Mouse (Mus musculus) ES-E14 (cell line): Measurements from ENCODE around the gene Taf5. TPM values are rescaled to one million over a fixed set of nuclear protein-coding genes. Genes with fewer than 3 reads are reported as not detected.

Source experiments
- DNase-seq: peaks from one replicate; pipeline ENCODE4 v3.0.0-alpha.2; 2013; ENCODE audit warnings: low read depth, low spot score
- H3K27ac ChIP-seq: 2 replicates; pipeline ENCODE4 v1.5.1; 2012; ENCODE audit warnings: low read depth, mild to moderate bottlenecking, low read length, moderate library complexity, mixed read lengths; ENCODE audit not compliant: poor library complexity, insufficient read depth, severe bottlenecking
- H3K36me3 ChIP-seq: 2 replicates; pipeline ENCODE4 v1.6.1; 2012; ENCODE audit warnings: mild to moderate bottlenecking, low read length, moderate library complexity, mixed read lengths; ENCODE audit not compliant: control insufficient read depth, poor library complexity, insufficient read depth, severe bottlenecking
- H3K4me1 ChIP-seq, 2 experiments: fragments of 150-350 bp in 1 of 2; sonication (generic) in 1 of 2; 2 replicates each; pipeline ENCODE4 v1.6.1; 2012; ENCODE audit warnings: low read length in 2 of 2, mild to moderate bottlenecking in 1 of 2, mixed read lengths in 1 of 2; ENCODE audit not compliant: control insufficient read depth in 2 of 2, insufficient read depth in 2 of 2, poor library complexity in 1 of 2
- H3K4me3 ChIP-seq, 2 experiments: fragments of 150-350 bp in 1 of 2; sonication (generic) in 1 of 2; 2 replicates each; pipeline ENCODE4 v1.5.1; 2012; ENCODE audit warnings: low read length in 2 of 2, low read depth in 1 of 2, mild to moderate bottlenecking in 1 of 2, mixed read lengths in 1 of 2; ENCODE audit not compliant: insufficient read depth in 1 of 2, poor library complexity in 1 of 2, severe bottlenecking in 1 of 2
- H3K9ac ChIP-seq: 2 replicates; pipeline ENCODE4 v1.6.1; 2012; ENCODE audit warnings: low read depth, mild to moderate bottlenecking, low read length, mixed read lengths; ENCODE audit not compliant: poor library complexity, insufficient read depth, severe bottlenecking
- H3K9me3 ChIP-seq: fragments of 150-350 bp; sonication (generic); 2 replicates; pipeline ENCODE4 v1.6.1; 2012; ENCODE audit warnings: low read depth, mild to moderate bottlenecking, low read length; ENCODE audit not compliant: control insufficient read depth, insufficient read depth
- CHD2 ChIP-seq: IDR thresholded peaks from 2 replicates; pipeline ENCODE4 v1.6.1; 2014; ENCODE audit warnings: mild to moderate bottlenecking, low read depth, low read length, inconsistent platforms
- HCFC1 ChIP-seq: IDR thresholded peaks from 2 replicates; pipeline ENCODE4 v1.6.1; 2012; ENCODE audit warnings: low read length, inconsistent platforms, borderline replicate concordance; ENCODE audit not compliant: insufficient read depth
- MAFK ChIP-seq: IDR thresholded peaks from 2 replicates; pipeline ENCODE4 v1.6.1; 2014; ENCODE audit warnings: mild to moderate bottlenecking, low read depth, low read length, inconsistent platforms; ENCODE audit not compliant: insufficient read depth
- ZC3H11A ChIP-seq: IDR thresholded peaks from 2 replicates; pipeline ENCODE4 v1.6.1; 2012; ENCODE audit warnings: low read depth, mild to moderate bottlenecking, inconsistent platforms, low read length, borderline replicate concordance
- ZNF384 ChIP-seq: IDR thresholded peaks from 2 replicates; pipeline ENCODE4 v1.6.1; 2012; ENCODE audit warnings: low read depth, low read length, inconsistent platforms
- in situ Hi-C, 2 experiments: fragments of 600-800 bp; cut with MboI; formaldehyde crosslinking; loops; one replicate each; pipeline ENCODE4 v1.15.1; 2025; ENCODE audit warnings: low sequenced_read_pairs in 2 of 2, inconsistent platforms in 1 of 2; ENCODE audit not compliant: unreplicated experiment in 2 of 2
- total RNA-seq: library from RNA; depleted of rRNA; stranded (reverse); fragments of 300-350 nt; gene quantifications from 2 replicates; pipeline ENCODE4 v1.2.3, GENCODE M21; 2012; rRNA removed

The Taf5 gene
- total RNA-seq, 1 experiment = 17.1 TPM

DNA sequence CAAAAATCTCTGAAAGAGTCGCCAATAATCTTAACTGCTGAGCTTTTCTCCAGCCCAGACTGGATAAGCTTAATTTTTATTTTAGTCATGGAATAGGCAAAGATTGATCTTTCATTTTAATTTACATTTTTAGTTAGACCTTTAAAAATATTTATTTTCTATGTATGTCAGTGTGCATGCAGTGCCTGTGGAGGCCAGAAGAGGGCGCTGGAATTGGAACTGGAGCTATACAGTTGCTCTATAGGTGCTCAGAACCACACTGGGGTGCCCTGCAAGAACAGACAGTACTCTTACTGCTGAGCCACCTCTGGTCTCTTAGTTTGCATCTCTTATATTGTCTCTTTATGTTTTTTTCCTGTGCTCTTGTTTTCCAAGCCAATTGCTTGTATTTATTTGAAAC lies 55.3 kb downstream of the Taf5 start:
- no peak for DNase-seq
- H3K9ac ChIP-seq = no peak overlapping the region
- no peaks in the 10 kb centered on the region for H3K9me3 ChIP-seq
- H3K36me3 ChIP-seq = peaks cover 73% of the 10 kb centered on the region
- in situ Hi-C loops = no loop called here
- no peaks in the 10 kb centered on the region for H3K4me1 ChIP-seq
- no peak overlapping the region for H3K4me3 ChIP-seq
- TF ChIP-seq ZNF384 (no peak), ZC3H11A (no peak), CHD2 (no peak), HCFC1 (no peak), MAFK (no peak)
- no peak overlapping the region for H3K27ac ChIP-seq

DNA sequence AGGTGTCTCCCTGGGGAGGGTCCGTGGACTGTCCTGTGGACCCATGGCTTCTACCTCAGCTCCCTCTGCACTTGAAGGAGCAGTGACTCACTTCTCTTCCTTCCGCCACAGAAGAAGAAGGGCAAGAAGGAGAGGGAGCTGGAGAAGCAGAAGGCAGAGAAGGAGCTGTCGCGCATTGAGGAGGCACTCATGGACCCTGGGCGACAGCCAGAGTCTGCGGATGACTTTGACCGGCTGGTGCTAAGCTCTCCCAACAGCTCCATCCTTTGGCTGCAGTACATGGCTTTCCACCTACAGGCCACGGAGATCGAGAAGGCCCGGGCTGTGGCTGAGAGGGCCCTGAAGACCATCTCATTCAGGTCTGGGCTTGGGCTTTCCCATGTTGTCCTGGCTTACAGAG lies 60.6 kb downstream of the Taf5 start:
- no peak for DNase-seq
- in situ Hi-C loops = loop anchor here in 1 of 2 experiments (5.0 kb wide), 1 partner anchor 39 kb away; no protein-coding TSS in a partner anchor
- Histone ChIP-seq H3K4me3 (no peak overlapping the region), H3K27ac (no peak overlapping the region), H3K36me3 (peaks cover 78% of the 10 kb centered on the region), H3K4me1 (peaks cover 0 to 7% of the 10 kb centered on the region in 2 experiments; a peak in 1 of 4 replicates), H3K9me3 (no peaks in the 10 kb centered on the region), H3K9ac (no peak overlapping the region)
- TF ChIP-seq CHD2 (no peak), ZC3H11A (no peak), ZNF384 (no peak), HCFC1 (no peak), MAFK (no peak)

DNA sequence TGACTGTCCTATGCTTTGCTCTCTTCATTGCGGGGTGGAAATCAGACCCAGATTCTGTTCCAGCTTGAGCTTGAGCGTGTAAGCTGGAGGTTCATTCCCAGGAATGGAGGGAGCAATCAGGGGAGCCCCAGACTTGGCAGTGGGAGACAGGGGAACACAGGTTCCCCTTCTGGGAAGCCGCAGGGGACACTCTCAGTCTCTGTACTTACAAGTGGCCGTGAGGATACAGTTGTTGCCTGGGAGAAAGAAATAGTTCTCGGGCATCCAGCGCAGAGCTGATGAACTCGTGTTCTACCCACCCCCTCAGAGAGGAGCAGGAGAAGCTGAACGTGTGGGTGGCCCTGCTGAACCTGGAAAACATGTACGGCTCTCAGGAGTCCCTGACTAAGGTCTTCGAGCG lies 61.3 kb downstream of the Taf5 start:
- DNase-seq = no peak
- in situ Hi-C loops = loop anchor here in 1 of 2 experiments (5.0 kb wide), 1 partner anchor 38 kb away; no protein-coding TSS in a partner anchor
- Histone ChIP-seq H3K9ac (no peak overlapping the region), H3K4me1 (peaks cover 0 to 7% of the 10 kb centered on the region in 2 experiments; a peak in 1 of 4 replicates), H3K27ac (no peak overlapping the region), H3K36me3 (peaks cover 73% of the 10 kb centered on the region), H3K4me3 (no peak overlapping the region), H3K9me3 (no peaks in the 10 kb centered on the region)
- TF ChIP-seq CHD2 (no peak), ZC3H11A (no peak), HCFC1 (no peak), MAFK (no peak), ZNF384 (no peak)

DNA sequence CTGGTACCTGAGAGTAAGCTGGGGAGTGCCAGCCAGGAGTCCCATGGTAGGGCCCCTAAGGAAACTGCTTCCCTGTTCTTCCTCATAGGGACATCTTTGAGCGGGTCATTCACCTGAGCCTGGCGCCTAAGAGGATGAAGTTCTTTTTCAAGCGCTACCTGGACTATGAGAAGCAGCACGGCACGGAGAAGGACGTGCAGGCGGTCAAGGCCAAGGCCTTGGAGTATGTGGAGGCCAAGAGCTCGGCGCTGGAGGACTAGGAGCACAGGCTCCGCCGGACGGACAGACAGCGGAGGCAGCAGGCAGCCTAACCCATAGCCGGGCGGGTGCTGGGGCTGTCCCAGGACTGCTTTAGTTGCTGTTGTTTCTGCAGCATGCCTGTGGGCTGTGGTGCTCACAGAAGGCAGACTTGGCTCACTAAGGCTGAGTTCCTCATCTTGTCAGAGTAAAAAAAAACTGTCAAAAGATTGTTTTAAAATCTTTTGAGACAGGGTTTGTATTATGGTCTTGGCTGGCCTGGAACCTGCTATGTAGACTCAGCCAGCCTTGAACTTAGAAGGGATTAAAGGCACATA lies 63.1 kb downstream of the Taf5 start:
- peaks cover 0 to 7% of the 10 kb centered on the region in 2 experiments; a peak in 1 of 4 replicates for H3K4me1 ChIP-seq
- peak overlapping the region; percentile 44; the same call in 1 of the 2 replicates for H3K9ac ChIP-seq
- TF ChIP-seq CHD2 (no peak), ZNF384 (no peak), HCFC1 (no peak), ZC3H11A (no peak), MAFK (no peak)
- in situ Hi-C loops = no loop called here
- no peak for DNase-seq
- no peaks in the 10 kb centered on the region for H3K9me3 ChIP-seq
- H3K36me3 ChIP-seq = peaks cover 57% of the 10 kb centered on the region
- peak overlapping the region; percentile 5; the same call in 1 of the 2 replicates for H3K27ac ChIP-seq
- H3K4me3 ChIP-seq = peak overlapping the region; percentile 26 to 35; a peak in 2 of 4 replicates

Other genes with a start within 250 kb of the Taf5 start
- gene Ina, start 53.0 kb upstream of the Taf5 start, total RNA-seq = 9.8 and 18.4 TPM in 2 replicates
- gene Nt5c2, start 52.6 kb upstream of the Taf5 start, total RNA-seq = 26.9 and 27.0 TPM in 2 replicates
- 34.0 and 40.2 TPM in 2 replicates for gene Pcgf6, start 16.8 kb upstream of the Taf5 start, total RNA-seq
- 236 and 385 TPM in 2 replicates for gene Usmg5, start 22.9 kb downstream of the Taf5 start, total RNA-seq
- gene Pdcd11, start 23.0 kb downstream of the Taf5 start, total RNA-seq = 117 and 129 TPM in 2 replicates
- 3.2 and 5.5 TPM in 2 replicates for gene Calhm2, start 70.5 kb downstream of the Taf5 start, total RNA-seq
- gene Calhm1, start 76.5 kb downstream of the Taf5 start, total RNA-seq = not detected in 2 replicates
- 2.8 and 3.8 TPM in 2 replicates for gene Calhm3, start 90.0 kb downstream of the Taf5 start, total RNA-seq
- 10.2 and 14.7 TPM in 2 replicates for gene Neurl1a, start 111.1 kb downstream of the Taf5 start, total RNA-seq